Mouse (Mus musculus) ES-E14 (cell line): ENCODE results near the gene 4921504E06Rik.

ENCODE experiments used
- CHD2 ChIP-seq: IDR thresholded peaks from 2 replicates; pipeline ENCODE4 v1.6.1; 2014; ENCODE audit warnings: mild to moderate bottlenecking, low read depth, low read length, inconsistent platforms
- HCFC1 ChIP-seq: IDR thresholded peaks from 2 replicates; pipeline ENCODE4 v1.6.1; 2012; ENCODE audit warnings: low read length, inconsistent platforms, borderline replicate concordance; ENCODE audit not compliant: insufficient read depth
- MAFK ChIP-seq: IDR thresholded peaks from 2 replicates; pipeline ENCODE4 v1.6.1; 2014; ENCODE audit warnings: mild to moderate bottlenecking, low read depth, low read length, inconsistent platforms; ENCODE audit not compliant: insufficient read depth
- ZC3H11A ChIP-seq: IDR thresholded peaks from 2 replicates; pipeline ENCODE4 v1.6.1; 2012; ENCODE audit warnings: low read depth, mild to moderate bottlenecking, inconsistent platforms, low read length, borderline replicate concordance
- ZNF384 ChIP-seq: IDR thresholded peaks from 2 replicates; pipeline ENCODE4 v1.6.1; 2012; ENCODE audit warnings: low read depth, low read length, inconsistent platforms

GRCm38 (mm10) chr2:19430746-19431145 is 123.0 kb downstream of the 4921504E06Rik start:
- no peak for TF ChIP-seq MAFK
- no peak for TF ChIP-seq ZC3H11A
- no peak for TF ChIP-seq HCFC1
- no peak for TF ChIP-seq ZNF384
- no peak for TF ChIP-seq CHD2
